Mouse (Mus musculus): ENCODE results near the gene Gm10273.

Gm10273 gene

DNA sequence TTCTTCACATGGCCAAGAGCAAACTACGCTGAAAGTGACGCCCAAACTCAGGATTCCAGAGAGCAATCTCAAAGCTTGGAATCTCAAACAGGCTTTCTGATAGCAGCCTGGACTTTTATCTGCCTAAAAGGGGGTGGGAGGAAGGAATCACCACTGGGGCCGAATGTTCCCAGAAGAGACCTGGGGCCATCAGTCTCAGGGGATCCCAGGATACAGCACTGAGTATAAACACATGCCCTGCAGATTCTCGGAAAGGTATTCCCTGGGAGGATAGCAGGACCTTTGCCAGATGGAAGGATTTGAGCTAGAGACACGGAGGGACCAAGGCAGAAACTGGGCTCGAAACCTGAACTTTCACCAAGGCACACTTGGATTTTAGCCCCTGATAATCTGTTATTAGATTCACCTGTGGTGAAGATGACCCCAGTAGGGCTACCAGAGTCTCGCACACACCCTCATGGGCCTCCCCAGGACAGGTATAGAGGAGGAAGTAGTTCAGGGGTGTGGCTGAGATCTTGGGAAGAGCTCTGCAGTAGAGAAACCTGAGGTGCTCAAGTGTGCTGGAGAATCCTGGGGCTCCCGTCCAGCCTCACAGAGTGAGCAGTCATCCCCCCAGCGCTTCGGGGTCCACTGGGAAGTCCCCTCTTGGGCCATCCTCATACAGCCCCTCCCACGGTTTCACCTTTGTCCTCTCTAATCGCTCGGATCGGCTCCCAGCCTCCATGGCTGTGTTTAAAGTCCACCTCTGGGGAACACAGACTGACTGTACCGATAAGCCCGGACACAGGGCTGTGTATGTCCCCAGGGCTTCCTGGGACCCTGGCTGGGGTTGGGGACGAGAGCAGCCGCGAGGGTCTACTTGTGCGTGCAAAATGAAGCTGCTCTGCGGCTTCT, 7.7 kb downstream of the Gm10273 start, which contains the start of gene Pla2g12b:
TSS of gene Pla2g12b (plus strand) at position 762 of the 894 bp plus-strand sequence.
- no peak for DNase-seq (ENCODE audit: low spot score)

DNA sequence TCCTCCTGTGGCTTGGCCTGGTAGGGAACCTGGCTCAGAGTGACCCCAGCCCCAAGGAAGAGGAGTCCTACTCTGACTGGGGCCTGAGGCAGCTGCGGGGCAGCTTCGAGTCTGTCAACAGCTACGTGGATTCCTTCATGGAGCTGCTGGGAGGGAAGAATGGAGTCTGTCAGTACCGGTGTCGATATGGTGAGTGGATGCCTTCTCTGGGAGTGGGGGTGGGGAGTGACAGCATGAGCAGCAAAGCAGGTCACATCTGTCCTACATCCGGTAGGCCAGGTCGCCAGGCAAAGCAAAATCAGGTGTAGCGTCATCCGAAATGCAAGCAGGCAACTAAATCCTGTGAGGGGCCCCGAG, 8.3 kb downstream of the Gm10273 start:
- DNase-seq (ENCODE audit: low spot score), result no peak

DNA sequence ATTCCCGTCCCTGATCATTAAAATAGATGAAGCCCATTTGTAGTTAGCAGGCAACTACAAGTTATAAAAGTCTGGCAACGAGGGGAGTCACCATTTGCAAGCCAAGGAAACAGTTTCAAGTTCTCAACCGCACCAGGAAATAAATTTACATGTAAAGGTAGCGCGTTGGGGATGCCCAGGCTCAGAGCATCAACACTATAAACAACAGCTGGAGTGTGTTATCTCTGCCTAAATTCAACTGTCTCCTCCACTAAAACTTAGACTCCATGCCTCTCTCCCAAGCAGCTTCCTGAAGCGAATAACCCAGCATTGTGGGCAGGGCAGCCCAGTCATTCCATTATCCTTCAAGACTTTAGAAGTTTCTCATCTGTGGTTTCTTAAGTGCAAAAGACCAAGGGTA, 13.1 kb downstream of the Gm10273 start:
- DNase-seq (ENCODE audit: low spot score), result no peak

DNA sequence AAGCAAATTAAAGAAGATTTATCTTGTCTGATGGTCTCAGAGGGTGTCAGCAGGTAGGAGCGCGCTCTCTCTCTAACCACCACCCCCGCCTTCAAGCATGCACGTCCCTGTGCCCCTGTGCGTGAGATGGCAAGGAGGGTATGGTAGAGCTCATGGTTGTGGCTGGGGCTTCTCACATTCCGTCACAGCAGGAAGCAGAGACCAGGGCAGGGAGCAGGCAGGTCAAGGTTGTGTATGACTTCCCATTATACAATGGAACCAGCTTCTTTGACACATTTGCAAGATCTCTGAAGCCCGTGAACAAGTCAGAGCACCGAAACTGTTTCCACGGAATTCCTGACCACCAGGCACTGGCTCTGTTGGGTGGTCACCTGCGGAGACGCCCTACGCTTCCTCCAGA, 14.8 kb downstream of the Gm10273 start:
- DNase-seq (ENCODE audit: low spot score), result no peak

DNA sequence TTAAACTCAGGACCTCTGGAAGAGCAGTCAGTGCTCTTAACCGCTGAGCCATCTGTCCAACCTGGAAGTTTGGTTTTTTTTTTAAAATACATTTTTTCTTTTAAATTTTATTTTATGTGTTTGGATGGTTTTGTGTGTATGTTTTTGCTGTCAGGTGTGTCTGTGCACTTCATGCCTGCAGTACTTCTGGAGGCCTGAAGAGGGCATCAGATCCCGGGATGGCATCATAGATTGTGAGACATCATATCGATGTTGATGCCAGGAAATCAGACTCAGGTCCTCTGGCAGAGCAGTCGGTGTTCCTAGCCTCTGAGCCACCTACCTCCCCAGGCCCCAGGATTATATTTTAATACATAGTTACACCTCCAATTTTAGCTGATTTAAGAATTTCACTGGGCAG, 18.3 kb downstream of the Gm10273 start:
- DNase-seq (ENCODE audit: low spot score), result no peak

DNA sequence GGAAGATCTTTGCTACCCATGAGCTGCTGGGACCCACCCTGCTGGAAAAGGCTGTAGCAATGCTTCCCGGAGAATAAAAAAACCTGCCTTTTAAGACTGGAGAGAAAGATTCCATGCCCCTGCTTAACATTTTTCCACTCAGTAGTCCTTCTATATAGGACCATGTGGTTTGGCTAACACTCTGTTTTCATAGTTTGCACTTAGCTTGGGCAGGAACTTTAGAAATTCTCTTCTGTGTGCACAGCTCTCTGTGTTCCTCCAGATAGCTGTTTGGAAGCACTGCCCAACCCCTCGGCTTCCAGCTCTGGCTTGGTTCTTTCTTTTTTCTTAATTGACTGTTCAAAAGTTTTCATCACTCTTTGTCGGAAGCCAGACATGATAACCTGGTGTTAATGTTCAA, 21.2 kb downstream of the Gm10273 start:
- no peak for DNase-seq (ENCODE audit: low spot score)

DNA sequence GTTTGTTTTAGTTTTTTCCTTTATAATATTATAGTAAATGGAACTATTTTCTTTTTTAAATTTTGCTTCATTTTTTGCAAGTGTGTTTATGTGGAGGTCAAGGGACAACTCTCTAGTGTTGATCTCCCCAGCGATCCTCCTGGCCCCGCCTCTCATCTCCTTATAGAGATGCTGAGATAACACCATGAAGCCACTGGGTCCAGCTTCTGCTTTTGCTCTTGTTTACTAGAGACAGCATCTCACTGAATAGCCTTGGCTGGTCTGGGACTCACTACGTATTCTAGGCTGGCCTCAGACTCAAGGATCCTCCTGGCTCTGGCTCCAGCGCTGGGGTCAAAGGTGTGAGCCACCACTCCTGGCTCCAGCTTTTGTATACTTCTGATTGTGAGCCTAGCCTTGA, 24.1 kb downstream of the Gm10273 start:
- no peak for DNase-seq (ENCODE audit: low spot score)

DNA sequence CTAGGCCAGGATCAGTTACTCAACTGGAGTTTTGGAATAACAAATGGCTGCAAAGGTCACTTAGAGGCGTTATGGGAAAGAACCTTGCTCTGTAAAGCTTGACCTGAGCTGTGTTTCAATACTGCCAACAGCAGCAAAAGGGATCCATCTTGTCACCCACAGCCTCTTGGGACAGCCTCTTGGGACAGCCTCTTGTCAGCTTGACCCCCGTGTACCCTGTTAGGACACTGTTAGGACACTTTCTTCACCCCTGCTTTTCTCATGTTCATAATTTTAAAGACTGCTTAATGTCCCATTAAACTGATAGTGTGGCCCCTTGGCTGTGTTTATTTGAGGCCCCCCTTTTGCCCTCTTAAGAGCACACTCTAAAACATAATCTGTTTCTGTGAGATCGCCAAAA, 29.0 kb downstream of the Gm10273 start:
- no peak for DNase-seq (ENCODE audit: low spot score)

DNA sequence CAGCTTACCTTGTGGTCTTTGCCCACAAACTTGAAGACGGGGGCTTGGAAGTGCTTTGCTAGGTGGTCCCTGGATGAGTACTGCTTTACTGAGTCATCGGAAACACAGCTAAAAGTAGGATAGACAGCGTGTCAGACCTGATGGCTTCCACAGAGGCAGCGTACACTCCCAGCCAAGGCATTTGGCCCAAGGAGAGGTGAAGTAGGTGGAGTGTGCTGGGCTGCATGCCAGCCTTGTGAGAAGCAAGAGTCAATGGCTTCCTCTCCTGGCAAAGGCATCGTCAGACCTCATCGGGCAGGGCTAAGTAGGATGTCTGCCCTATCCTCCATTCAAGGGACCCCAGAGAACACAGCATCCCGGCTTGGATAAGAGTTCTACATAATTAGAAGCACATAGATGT, 29.9 kb downstream of the Gm10273 start:
- DNase-seq (ENCODE audit: low spot score), result no peak

DNA sequence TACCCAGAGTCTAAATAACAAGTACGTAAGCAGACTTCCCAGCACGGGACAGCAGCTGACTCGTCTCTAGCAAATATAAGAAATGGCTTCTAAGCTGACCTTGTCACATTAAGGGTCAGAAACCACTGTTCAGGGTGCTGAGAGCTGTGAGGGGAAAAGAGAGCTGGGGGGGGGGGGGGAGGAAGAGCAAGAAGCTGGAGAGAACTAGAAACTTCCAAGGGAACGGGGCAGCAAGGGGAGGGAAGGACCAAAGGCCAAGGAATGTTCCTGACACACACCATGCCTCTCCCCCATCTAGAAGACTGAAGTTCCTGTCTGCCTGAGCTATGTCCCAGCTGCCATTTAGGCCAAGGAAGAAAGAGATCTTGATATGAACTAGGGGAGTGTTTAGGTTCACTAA, 30.9 kb downstream of the Gm10273 start:
- DNase-seq (ENCODE audit: low spot score), result no peak

DNA sequence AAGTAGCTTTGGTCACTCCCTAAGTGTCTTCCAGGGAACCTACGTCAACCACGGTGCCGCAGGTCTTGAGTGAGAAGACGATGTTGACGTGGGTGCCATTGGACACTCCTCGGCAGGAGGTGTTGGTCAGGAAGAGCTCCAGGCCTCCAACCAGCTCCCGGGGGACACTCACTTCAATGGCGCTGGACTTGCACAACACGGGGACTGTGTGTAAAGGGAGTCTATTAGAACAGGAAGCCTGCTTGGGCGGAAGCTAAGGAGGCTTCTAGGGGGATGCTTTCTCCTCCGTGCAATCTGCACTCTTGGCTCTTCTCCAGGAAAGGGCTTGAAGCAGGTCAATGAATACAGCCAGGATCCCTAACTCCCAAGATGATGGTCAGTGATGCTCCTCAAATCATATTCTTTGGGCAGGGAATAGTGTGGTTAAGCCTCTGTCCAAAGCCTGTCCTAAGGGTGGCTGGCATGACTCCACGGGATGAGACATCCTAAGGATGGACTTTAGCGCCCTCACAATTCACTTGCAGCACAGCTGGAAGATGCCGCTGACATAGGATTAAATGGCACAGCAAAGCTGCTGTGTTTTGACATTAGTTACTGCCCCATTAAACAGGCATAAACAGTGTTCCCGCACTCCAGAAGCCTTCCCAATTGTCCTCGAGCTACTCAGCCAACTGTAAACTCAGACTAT, 34.2 kb downstream of the Gm10273 start:
- DNase-seq (ENCODE audit: low spot score), result no peak

DNA sequence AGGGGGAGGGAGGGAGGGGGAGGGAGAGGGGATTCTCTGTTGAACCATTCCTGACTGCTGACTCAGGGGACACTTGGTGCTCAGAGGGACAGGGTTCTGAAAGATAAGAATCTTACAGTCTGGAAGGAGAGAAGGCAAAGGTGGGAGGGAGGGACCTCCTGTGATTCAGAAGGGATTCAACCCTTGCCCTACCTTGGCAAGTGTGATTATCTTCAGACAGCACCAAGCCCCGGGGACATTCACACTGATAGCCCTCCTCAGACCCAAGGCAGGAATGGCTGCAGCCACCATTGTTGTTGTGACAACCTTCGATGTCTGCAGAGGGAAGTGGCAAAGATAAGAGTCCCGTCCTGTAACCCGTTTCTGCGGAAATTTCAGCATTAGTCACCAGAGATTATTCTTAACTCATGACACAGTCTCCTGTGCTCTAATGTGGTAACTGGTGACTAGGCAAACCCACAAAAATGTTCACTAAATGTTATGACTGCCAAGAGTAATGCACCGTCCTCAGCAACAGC, 35.3 kb downstream of the Gm10273 start:
- no peak for DNase-seq (ENCODE audit: low spot score)

DNA sequence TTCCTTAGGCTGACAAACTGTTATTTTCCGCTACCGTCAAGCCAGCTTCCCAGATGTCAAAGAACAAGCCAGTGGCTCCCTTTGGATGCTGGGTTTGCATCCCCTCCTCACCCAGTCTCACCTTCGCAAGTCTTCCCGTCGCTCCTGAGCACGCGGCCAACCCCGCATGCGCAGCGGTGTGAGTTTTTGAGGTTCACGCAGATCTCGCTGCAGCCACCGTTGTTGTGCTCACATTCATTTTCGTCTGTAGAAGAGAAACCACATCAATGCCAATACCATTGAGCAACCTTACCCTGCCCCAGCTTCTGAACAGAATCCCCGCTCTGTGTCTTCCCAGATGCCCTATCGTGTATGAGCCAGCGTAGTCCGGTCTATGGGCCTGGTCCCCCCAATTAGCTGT, 40.3 kb downstream of the Gm10273 start:
- no peak for DNase-seq (ENCODE audit: low spot score)

DNA sequence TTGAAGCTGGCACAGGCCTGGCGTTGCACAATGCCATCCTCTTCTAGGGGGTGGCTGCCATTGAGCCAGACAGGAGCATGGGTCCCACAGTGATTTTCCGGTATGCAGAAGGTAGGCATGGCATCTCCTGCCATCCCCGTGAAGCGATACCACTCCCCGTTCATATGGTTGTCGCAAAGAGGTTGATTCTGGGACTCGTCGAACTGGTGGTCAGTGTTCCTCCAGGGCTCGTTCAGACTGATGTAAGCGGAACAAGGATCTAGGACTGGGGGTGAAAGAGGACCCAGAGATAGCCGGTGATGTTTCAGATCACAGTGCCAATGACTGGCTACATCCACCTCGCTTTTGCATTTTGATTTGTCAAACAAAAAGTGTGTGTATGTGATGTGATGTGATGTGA, 43.2 kb downstream of the Gm10273 start:
- no peak for DNase-seq (ENCODE audit: low spot score)

DNA sequence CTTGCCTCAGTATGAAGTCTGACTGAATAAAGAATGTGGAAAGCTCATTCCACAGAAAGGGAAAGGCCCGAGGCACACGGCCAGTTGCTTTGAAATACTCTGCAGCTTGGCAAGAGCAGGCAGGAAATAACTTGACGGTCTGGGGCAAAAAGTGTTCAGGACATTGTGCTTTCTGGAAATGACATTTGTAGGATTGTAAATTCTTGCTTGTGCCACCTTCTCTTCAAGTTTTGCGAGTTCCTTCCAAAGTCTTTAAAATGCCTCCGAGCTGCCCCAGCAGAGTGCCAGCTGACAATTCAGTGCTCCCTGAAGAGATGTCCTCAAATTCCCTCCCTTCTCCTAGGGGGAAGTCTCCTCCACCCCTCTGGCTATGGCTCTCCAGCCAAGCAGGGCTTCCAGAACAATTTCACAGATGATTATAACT, 44.1 kb downstream of the Gm10273 start:
- DNase-seq (ENCODE audit: low spot score), result no peak

DNA sequence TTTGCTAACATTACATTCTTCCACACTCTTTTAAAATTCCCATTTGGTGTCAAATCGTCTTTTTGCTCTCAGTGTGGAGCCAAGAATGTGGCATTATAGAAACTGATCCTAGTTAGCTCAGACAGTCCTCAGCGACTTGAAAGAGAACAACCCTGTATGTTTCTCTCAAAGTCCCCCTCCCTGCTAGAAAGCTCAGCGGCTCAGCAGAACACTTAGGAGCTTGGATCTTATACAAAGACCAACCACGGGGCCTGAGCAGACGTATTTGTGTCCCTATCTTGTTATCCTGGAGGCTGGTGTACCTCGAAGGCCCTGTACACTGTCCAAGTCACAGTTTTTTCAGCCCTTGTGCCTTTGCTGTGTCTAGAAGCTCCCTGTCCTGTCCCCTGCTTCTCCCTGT, 44.7 kb downstream of the Gm10273 start:
- no peak for DNase-seq (ENCODE audit: low spot score)

DNA sequence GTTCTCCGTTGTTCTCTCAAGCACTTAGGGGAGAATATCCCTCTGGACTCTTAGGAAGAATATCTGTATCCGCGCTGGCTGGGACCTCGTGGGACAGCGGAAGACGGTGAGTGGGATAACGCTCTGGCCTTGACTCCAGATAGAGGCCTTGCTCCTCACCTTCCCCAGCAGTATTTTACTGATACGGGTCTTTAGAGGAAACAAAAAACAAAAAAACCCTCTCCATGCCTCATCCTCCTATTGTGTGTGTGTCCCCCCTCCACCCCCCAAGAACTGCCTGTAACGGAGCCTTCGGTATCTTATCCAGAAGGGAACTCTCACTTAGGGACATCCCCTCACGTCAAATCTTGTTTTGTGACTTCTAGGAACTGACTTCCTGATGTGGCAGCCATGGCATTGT, 46.3 kb downstream of the Gm10273 start, which contains the start of gene Oit3:
TSS of gene Oit3 (minus strand) at position 44 of the 400 bp plus-strand sequence.
- DNase-seq (ENCODE audit: low spot score), result no peak

DNA sequence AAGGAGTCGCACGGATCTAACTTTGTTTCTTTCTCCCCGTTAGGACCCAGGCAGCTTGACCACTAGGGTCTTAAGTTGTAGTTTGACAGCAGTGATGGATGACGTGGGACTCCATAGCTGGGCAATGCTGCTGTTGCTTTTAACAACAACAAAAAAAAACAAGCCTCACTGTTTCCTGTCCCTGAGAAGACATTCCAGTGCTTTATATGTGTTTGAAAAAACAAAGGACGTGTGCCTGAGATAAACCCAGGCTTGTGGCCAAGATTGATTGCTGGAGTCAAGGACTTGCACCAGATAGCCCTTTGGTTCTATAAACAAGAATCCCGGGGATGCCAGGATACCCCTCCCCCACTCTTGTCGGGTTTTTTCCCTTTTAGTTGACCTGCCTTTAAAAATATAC, 47.8 kb downstream of the Gm10273 start:
- no peak for DNase-seq (ENCODE audit: low spot score)

DNA sequence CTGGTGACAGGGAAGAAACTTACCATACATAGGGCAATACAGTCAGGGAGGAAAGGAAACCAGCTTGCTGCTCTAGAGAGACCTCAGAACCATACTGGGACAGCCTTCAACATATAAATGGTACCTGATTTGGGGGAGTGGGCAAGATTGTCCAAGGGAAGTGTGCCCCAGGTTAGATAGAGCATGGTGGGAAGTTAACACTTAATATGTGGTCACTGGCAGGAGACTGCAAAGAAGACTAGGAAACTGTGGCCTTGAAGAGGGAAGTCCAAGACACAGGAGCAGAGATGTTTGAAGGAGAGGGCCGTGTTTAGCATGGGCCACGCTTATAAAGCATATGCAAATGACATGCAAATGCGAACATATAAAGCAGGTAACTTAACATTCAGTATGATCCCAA, 48.7 kb downstream of the Gm10273 start:
- DNase-seq (ENCODE audit: low spot score), result no peak

DNA sequence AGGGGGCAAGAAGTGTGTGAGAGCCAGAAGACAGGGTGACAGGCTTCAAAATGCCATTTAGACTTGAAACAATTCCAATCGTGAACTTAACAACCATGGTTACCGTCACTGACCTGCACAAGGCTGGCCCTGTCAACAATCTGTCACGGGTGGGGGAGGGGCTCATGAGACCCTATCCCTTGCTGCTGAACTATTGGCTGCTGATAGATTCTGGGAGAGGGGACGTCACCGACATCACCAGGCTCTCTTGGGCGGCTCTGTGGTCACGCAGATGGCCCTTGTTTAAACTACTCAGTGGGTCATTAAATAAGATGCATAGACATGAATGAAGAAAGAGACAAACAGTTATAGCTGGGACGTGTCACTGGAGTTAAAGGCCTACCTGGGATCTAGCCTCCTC, 49.2 kb downstream of the Gm10273 start:
- no peak for DNase-seq (ENCODE audit: low spot score)
